Mouse (Mus musculus) ES-CJ7 (cell line): ENCODE results near the gene Plagl2.

Source experiments
- DNase-seq: peaks from one replicate; pipeline ENCODE4 v3.0.0; 2011; ENCODE audit warnings: low read depth, low spot score

Gene Plagl2

GRCm38 (mm10) chr2:153239021-153239859 lies 2.0 kb downstream of the Plagl2 start:
- no peak for DNase-seq

GRCm38 (mm10) chr2:153238406-153238805 lies 2.8 kb downstream of the Plagl2 start:
- no peak for DNase-seq

GRCm38 (mm10) chr2:153237891-153238290 lies 3.3 kb downstream of the Plagl2 start:
- no peak for DNase-seq

- DNase-seq = no peak
Observed at GRCm38 (mm10) chr2:153237193-153237592, 4.0 kb downstream of the Plagl2 start.

- no peak for DNase-seq
Observed at GRCm38 (mm10) chr2:153228523-153228922, 12.7 kb downstream of the Plagl2 start.

GRCm38 (mm10) chr2:153227959-153228358 lies 13.3 kb downstream of the Plagl2 start:
- no peak for DNase-seq

GRCm38 (mm10) chr2:153225595-153225953 lies 15.7 kb downstream of the Plagl2 start:
- no peak for DNase-seq

- DNase-seq = peak; percentile 65
Observed at GRCm38 (mm10) chr2:153224946-153225594, 16.2 kb downstream of the Plagl2 start, which contains the start of gene Tspyl3. Tspyl3 (minus strand) TSS chr2:153225441.

GRCm38 (mm10) chr2:153222566-153222965 lies 18.7 kb downstream of the Plagl2 start:
- no peak for DNase-seq

GRCm38 (mm10) chr2:153222130-153222529 lies 19.1 kb downstream of the Plagl2 start:
- no peak for DNase-seq

- DNase-seq = no peak
Observed at GRCm38 (mm10) chr2:153221620-153222019, 19.6 kb downstream of the Plagl2 start.

- no peak for DNase-seq
Observed at GRCm38 (mm10) chr2:153218516-153218915, 22.7 kb downstream of the Plagl2 start.

GRCm38 (mm10) chr2:153217826-153218340 lies 23.3 kb downstream of the Plagl2 start:
- no peak for DNase-seq

GRCm38 (mm10) chr2:153215421-153215820 lies 25.8 kb downstream of the Plagl2 start:
- no peak for DNase-seq

- DNase-seq = no peak
Observed at GRCm38 (mm10) chr2:153214771-153215259, 26.4 kb downstream of the Plagl2 start.

GRCm38 (mm10) chr2:153213351-153213750 lies 27.9 kb downstream of the Plagl2 start:
- no peak for DNase-seq

- no peak for DNase-seq
Observed at GRCm38 (mm10) chr2:153211451-153211850, 29.8 kb downstream of the Plagl2 start.

GRCm38 (mm10) chr2:153209286-153209685 lies 31.9 kb downstream of the Plagl2 start:
- no peak for DNase-seq

GRCm38 (mm10) chr2:153208149-153208548 lies 33.1 kb downstream of the Plagl2 start:
- DNase-seq = no peak

GRCm38 (mm10) chr2:153202766-153203165 lies 38.5 kb downstream of the Plagl2 start:
- no peak for DNase-seq

GRCm38 (mm10) chr2:153199114-153199513 lies 42.1 kb downstream of the Plagl2 start:
- no peak for DNase-seq

- no peak for DNase-seq
Observed at GRCm38 (mm10) chr2:153198485-153198884, 42.7 kb downstream of the Plagl2 start.

GRCm38 (mm10) chr2:153194255-153194654 lies 47.0 kb downstream of the Plagl2 start:
- DNase-seq = no peak
